Mouse (Mus musculus) left cerebral cortex, postnatal 14 days (tissue): ENCODE data around the gene Ints3. TPM values are rescaled to one million over a fixed set of nuclear protein-coding genes. Genes with fewer than 3 reads are reported as not detected.
A peak's percentile ranks its signal among the peaks of the same experiment; 100 is the strongest.

Source experiments
- DNase-seq, 2 experiments: peaks; one replicate each; pipeline ENCODE4 v3.0.0; 2021 to 2022; ENCODE audit warnings: low spot score in 2 of 2, mixed read lengths in 1 of 2
- intact Hi-C: fragments of 180-260 bp; cut with DNase I; formaldehyde crosslinking; loops from one replicate; pipeline ENCODE4 v1.15.1; 2025
- long read RNA-seq, 2 experiments: library from polyadenylated mRNA; stranded (forward); transcript quantifications; one replicate each; pipeline ENCODE4 v2.0.0; 2021
- total RNA-seq, 2 experiments: library from RNA; stranded (reverse); gene quantifications; 2 replicates each; pipeline ENCODE4 v1.2.3; 2021

The Ints3 gene
- 10 to 100 TPM; 61.4 to 65.3 TPM for total RNA-seq
- long read RNA-seq, experiment 1, full-length matches to known transcripts = 21 of 49 reads
- long read RNA-seq, experiment 1, partial matches to known transcripts = 5 of 49 reads
- long read RNA-seq, experiment 1, other reads (novel, unspliced or antisense) = 23 of 49 reads
- long read RNA-seq, experiment 2, full-length matches to known transcripts = 27 of 56 reads
- long read RNA-seq, experiment 2, partial matches to known transcripts = 4 of 56 reads
- long read RNA-seq, experiment 2, other reads (novel, unspliced or antisense) = 25 of 56 reads

- intact Hi-C loops = no loop called here
- DNase-seq = peak; percentile 100
These were observed at the start of gene Ints3 for GRCm38 (mm10) chr3:90433381-90434020. Ints3 (minus strand) TSS chr3:90433622.

- intact Hi-C loops = no loop called here
- DNase-seq = peak; percentile 97 to 99
These were observed 42.6 kb upstream of the Ints3 start, which contains the start of gene Ilf2 for GRCm38 (mm10) chr3:90475831-90476611. Ilf2 (plus strand) TSS chr3:90476126.

- no peak for DNase-seq
- intact Hi-C loops = no loop called here
These were observed 41.9 kb upstream of the Ints3 start for GRCm38 (mm10) chr3:90475151-90475830.

- intact Hi-C loops = no loop called here
- peak in 1 of 2 experiments; percentile 34 for DNase-seq
These were observed 38.8 kb upstream of the Ints3 start for GRCm38 (mm10) chr3:90472213-90472612.

GRCm38 (mm10) chr3:90467618-90468300, 34.3 kb upstream of the Ints3 start:
- intact Hi-C loops = no loop called here
- no peak for DNase-seq

- peak; percentile 59 to 64 for DNase-seq
- intact Hi-C loops = no loop called here
These were observed 32.9 kb upstream of the Ints3 start for GRCm38 (mm10) chr3:90466311-90466766.

- intact Hi-C loops = loop anchor here (1.0 kb wide), 1 partner anchor 53 kb away; no protein-coding TSS in a partner anchor
- DNase-seq = no peak
These were observed 32.4 kb upstream of the Ints3 start, which contains the start of gene Npr1 for GRCm38 (mm10) chr3:90465686-90466310. Npr1 (minus strand) TSS chr3:90465866.

- intact Hi-C loops = loop anchor here (1.0 kb wide), 1 partner anchor 53 kb away; no protein-coding TSS in a partner anchor
These were observed 31.8 kb upstream of the Ints3 start for GRCm38 (mm10) chr3:90465081-90465685.

GRCm38 (mm10) chr3:90464552-90465080, 31.2 kb upstream of the Ints3 start:
- intact Hi-C loops = loop anchor here (1.0 kb wide), 1 partner anchor 52 kb away; no protein-coding TSS in a partner anchor
- no peak for DNase-seq

More at GRCm38 (mm10) chr3:90465081-90465685, 31.8 kb upstream of the Ints3 start:
- DNase-seq = no peak

- intact Hi-C loops = no loop called here
- DNase-seq = no peak
These were observed 29.2 kb upstream of the Ints3 start for GRCm38 (mm10) chr3:90462579-90462978.

- no peak for DNase-seq
- intact Hi-C loops = no loop called here
These were observed 28.5 kb upstream of the Ints3 start for GRCm38 (mm10) chr3:90461935-90462334.

GRCm38 (mm10) chr3:90460315-90460714, 26.9 kb upstream of the Ints3 start:
- DNase-seq = no peak
- intact Hi-C loops = no loop called here

GRCm38 (mm10) chr3:90459727-90460126, 26.3 kb upstream of the Ints3 start:
- no peak for DNase-seq
- intact Hi-C loops = no loop called here

- DNase-seq = no peak
These were observed 21.5 kb upstream of the Ints3 start for GRCm38 (mm10) chr3:90454931-90455330.

GRCm38 (mm10) chr3:90451396-90452095, 18.1 kb upstream of the Ints3 start:
- peak in 1 of 2 experiments; percentile 26 for DNase-seq
- intact Hi-C loops = no loop called here

More at GRCm38 (mm10) chr3:90454931-90455330, 21.5 kb upstream of the Ints3 start:
- intact Hi-C loops = no loop called here

GRCm38 (mm10) chr3:90450874-90451273, 17.5 kb upstream of the Ints3 start:
- no peak for DNase-seq
- intact Hi-C loops = no loop called here

- intact Hi-C loops = no loop called here
- DNase-seq = no peak
These were observed 15.2 kb upstream of the Ints3 start for GRCm38 (mm10) chr3:90448626-90449025.
